Mouse (Mus musculus): ENCODE data around the gene Stom.

Stom gene

DNA sequence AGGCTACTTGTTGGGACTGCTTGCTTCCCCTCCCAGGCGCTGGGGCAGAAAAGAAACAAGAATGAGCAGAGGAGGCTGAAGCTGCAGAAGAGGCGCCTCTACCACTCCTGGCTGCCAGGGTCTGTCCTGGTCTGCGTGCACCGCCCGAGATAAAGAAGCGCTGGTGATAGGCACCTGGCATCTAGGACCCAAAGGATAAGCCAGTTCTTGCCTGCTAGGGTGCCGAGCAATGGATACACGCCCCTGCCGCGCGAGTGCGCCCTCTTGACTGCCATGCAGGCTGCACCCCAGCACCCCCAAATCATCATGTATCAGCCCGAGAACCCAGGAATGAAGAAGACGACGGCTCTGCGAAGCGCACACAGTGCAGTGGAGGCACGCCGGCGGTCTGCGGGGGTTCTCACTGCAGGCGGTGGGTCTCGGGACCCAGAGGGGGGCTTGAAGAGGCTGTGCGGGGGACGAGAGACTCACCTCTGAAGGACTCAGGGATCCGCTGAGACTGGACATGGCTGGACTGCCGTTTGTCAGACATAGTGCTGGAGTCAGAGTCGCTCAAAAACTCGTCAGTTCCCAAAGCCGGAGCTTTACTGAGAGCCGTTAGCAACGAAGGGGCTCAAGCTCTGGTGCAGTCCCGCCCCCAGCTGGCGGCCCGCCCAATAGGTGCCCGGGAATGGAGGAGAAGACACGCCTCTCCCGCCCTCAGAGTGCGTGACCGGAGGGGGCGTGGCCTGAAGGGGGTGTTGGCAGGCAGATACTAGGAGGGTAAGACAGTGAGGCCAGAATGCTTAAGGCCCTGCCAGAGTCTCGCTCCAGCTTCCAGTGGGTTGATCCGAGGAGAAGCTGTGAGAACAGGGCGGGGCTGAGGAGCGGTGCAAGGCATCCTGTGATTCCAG lies at the start of gene Stom:
Stom (minus strand) TSS at position 589 of the 893 bp plus-strand sequence.
- DNase-seq (ENCODE audit: low read depth, low spot score), result peak; percentile 98

- DNase-seq (ENCODE audit: low read depth, low spot score), result peak; percentile 39
Measured at GRCm38 (mm10) chr2:35385441-35385871, 48.7 kb upstream of the Stom start.

DNA sequence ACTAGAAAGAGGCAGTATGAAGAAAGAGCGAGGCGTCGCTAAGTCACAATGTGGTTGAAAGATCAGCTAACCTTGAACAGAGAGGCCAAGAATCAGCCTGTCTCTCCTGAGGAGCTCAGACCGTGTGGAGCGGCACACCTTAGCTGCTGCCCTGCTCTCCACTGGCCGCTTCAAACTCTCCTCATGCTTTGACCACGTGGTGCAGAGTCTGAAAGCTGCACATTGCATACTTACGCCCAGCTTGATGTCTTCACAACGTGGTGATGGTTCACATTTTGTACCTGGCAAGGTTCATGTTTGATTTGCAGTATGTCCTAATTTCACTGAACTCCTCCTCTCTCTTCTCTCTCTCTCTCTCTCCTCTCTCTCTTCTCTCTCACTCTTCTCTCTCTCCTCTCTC lies 42.5 kb upstream of the Stom start:
- no peak for DNase-seq (ENCODE audit: low read depth, low spot score)

GRCm38 (mm10) chr2:35377600-35377999 lies 40.8 kb upstream of the Stom start:
- DNase-seq (ENCODE audit: low read depth, low spot score), result no peak

GRCm38 (mm10) chr2:35373003-35373402 lies 36.2 kb upstream of the Stom start:
- peak; percentile 12 for DNase-seq (ENCODE audit: low read depth, low spot score)

GRCm38 (mm10) chr2:35370686-35371085 lies 33.9 kb upstream of the Stom start:
- DNase-seq (ENCODE audit: low read depth, low spot score), result no peak

DNA sequence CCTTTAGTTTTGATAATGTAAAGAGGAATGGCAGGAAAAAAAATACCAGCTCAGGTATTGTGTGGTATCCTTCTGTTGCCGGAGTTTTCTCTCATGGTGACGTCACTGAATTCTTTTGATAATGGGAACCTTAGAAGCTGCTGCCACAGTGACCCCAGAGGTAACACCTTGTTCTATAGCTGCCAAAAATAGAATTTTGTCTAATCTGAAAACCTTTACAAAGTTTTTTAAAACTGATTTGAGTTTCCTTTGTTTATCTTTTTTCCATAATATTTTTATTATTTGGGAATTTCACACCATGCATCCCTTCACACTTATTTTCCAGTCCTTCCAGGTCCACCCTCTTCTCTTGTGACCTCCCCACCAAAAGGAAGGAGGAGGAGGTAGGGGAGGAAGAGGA lies 30.9 kb upstream of the Stom start, which contains the start of gene 4930568D16Rik:
4930568D16Rik (minus strand) TSS at position 101 of the 400 bp plus-strand sequence.
- no peak for DNase-seq (ENCODE audit: low read depth, low spot score)

GRCm38 (mm10) chr2:35349184-35349583 lies 12.4 kb upstream of the Stom start:
- DNase-seq (ENCODE audit: low read depth, low spot score), result peak; percentile 78

DNA sequence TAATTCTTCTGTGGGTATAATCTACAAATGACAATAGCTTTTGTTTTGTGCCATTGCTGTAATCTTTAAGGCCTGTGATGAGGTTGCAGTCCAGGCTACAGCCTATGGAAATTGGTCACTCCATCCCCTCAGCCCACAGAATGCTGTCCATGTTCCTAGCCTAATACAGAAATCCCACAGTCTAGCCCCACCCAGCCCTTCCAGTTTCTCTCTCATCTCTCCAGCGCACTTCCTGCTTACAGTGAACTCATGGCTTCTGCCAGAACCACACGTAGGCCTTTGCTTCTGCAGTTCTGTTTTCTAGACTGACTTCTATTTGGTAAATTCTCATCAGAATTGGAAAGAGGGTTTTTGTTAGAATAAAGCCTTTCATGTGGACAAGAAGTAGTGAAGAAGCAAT lies 9.2 kb upstream of the Stom start:
- no peak for DNase-seq (ENCODE audit: low read depth, low spot score)

GRCm38 (mm10) chr2:35342605-35343004 lies 5.8 kb upstream of the Stom start:
- DNase-seq (ENCODE audit: low read depth, low spot score), result no peak

- no peak for DNase-seq (ENCODE audit: low read depth, low spot score)
Measured at GRCm38 (mm10) chr2:35338707-35339106, 1.9 kb upstream of the Stom start.

GRCm38 (mm10) chr2:35338036-35338435 lies 1.3 kb upstream of the Stom start:
- DNase-seq (ENCODE audit: low read depth, low spot score), result no peak

- DNase-seq (ENCODE audit: low read depth, low spot score), result no peak
Measured at GRCm38 (mm10) chr2:35337419-35337818, 643 bp upstream of the Stom start.

GRCm38 (mm10) chr2:35335620-35336019 lies 1.2 kb downstream of the Stom start:
- peak; percentile 8 for DNase-seq (ENCODE audit: low read depth, low spot score)

- no peak for DNase-seq (ENCODE audit: low read depth, low spot score)
Measured at GRCm38 (mm10) chr2:35333670-35334069, 3.1 kb downstream of the Stom start.

DNA sequence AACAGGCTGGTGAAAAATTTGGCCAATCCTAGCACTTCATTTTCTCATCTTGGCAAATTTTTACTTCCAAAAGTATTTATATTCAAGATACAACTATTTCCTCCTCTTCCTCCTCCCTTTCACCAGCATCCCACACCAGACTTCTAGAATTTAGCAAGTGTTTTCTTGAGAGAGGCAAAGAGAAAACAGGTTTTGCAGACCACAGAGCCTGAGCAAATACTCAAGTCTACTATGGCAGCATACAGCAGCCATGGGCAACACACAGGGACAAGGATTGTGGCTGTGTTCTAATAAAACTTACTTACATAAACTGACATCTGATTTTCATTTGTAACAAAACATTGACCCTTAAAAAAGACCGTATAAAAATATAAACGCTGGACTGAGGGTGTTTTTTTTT lies 5.6 kb downstream of the Stom start:
- DNase-seq (ENCODE audit: low read depth, low spot score), result no peak

DNA sequence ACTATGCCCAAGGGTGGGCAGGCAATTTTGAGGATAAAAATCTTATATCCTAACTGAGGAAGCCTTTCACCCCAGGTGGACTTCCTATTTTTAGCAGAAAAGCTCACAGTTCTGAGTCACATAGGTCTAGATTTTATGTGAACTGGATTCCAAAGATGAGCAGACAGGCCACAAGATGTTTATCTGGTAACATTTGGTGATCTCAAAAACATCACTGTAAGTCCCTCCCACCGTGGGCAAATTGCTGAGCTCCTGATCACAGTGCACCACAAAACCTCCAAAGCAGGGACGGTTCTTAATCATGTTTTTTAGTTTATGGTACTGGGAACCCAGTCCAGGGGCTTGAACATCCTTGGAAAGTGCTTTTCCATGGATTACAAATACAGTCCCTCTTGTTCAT lies 7.7 kb downstream of the Stom start:
- DNase-seq (ENCODE audit: low read depth, low spot score), result no peak

DNA sequence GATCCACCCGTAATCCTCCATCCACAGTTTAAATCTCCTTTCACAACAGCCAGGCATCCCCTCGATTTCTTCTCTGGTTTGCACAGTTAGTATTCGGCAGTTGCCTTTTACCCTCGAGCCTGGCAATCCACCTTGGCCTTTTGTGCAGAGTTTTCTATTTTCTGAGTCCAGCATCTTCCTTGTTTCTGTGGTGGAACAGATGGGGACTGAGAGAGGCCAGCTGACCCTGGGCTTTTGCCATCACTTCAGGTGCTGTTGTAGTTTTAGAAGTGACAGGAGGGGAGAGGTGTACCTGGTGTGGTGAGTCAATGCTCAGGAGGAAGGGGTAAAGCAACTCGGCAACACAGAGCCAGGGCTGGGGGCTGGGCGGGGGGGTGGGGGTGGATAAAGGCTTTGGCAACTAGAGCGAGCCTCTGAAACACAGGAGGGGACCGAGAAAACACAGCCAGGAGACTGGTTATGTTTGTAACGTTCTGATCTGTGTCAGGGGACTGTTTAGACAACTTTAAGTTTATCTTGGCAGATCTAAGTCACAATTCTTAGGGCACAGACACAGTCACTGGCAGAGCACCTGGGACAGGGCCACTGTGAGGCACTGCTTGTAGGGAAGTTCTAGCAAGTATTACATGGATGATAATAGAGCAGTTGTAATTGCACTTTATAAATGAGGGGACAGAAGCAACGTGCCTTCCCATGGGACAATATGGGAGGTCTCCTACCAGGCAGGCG lies 8.5 kb downstream of the Stom start:
- peak; percentile 93 for DNase-seq (ENCODE audit: low read depth, low spot score)

- no peak for DNase-seq (ENCODE audit: low read depth, low spot score)
Measured at GRCm38 (mm10) chr2:35327583-35327982, 9.2 kb downstream of the Stom start.

GRCm38 (mm10) chr2:35326931-35327330 lies 9.8 kb downstream of the Stom start:
- no peak for DNase-seq (ENCODE audit: low read depth, low spot score)

GRCm38 (mm10) chr2:35325930-35326329 lies 10.8 kb downstream of the Stom start:
- DNase-seq (ENCODE audit: low read depth, low spot score), result no peak

DNA sequence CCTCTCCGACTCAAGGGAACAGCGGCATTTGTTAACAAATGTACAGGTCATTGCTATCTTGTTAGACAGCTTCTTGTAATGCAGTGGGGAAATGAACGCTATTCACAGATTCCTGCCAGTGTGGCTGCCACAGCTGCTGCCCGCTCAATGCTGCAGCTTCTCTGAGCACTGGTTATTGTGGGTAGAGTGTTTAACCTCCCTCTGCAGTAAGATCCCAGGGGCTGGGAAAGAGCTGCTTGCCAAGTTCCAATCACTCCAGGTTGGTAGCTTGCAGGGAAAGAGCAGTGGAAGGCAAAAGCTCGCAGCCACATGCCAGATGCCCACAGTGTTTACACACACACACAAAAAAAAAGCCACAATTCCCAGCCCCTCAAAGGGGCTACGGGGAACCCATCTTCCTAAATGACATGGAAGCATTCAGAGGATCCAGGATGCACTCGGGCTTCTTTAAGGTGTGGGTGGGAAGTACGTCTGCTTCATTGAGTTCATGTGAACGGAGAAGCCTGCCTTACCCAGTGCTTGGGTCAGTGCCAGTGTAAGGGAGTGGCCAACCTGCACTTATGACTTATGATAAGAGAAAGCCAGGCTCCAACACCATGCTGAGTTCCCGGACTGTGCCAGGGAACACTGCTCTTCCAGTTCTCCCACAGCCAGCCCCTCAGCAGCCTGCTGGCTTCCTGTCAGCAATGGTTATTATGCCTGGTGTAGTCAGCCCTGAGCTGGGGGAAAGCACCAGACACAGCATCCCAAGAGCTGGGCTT lies 14.2 kb downstream of the Stom start:
- peak; percentile 86 for DNase-seq (ENCODE audit: low read depth, low spot score)

All from brain, adult 2 months (tissue).